Mouse (Mus musculus) myocyte (in vitro differentiated cells): ENCODE measurements around the gene Mrpl38. TPM values are rescaled to one million over a fixed set of nuclear protein-coding genes. Genes with fewer than 3 reads are reported as not detected.
"Not testable (repeated sequence)": the region's sequence is repeated elsewhere in the genome, so short reads cannot be mapped to it uniquely, and the experiment has no call there.

Experiments used
- H3K27me3 ChIP-seq: one replicate; pipeline ENCODE4 v1.6.1; 2011; ENCODE audit not compliant: control insufficient read depth, insufficient read depth, insufficient read length
- H3K36me3 ChIP-seq: one replicate; pipeline ENCODE4 v1.6.1; 2011; ENCODE audit not compliant: control insufficient read depth, insufficient read depth
- H3K4me2 ChIP-seq: one replicate; pipeline ENCODE4 v1.6.1; 2011; ENCODE audit warnings: low read depth, control low read depth
- H3K4me3 ChIP-seq: one replicate; pipeline ENCODE4 v1.5.1; 2011; ENCODE audit warnings: mild to moderate bottlenecking, control low read depth, moderate library complexity
- H3K79me2 ChIP-seq: one replicate; pipeline ENCODE4 v1.6.1; 2011; ENCODE audit not compliant: control insufficient read depth, insufficient read depth
- H3ac ChIP-seq: one replicate; pipeline ENCODE4 v1.6.1; 2011; ENCODE audit not compliant: control insufficient read depth, insufficient read length
- CEBPB ChIP-seq: IDR thresholded peaks from 2 replicates; pipeline ENCODE4 v1.6.1; 2011; ENCODE audit warnings: mild to moderate bottlenecking, moderate library complexity; ENCODE audit not compliant: poor library complexity, insufficient read depth, severe bottlenecking
- E2F4 ChIP-seq: IDR thresholded peaks from one replicate; pipeline ENCODE4 v1.6.1; 2011; ENCODE audit warnings: mild to moderate bottlenecking, control low read depth, moderate library complexity; ENCODE audit not compliant: insufficient read depth
- MAX ChIP-seq: IDR thresholded peaks from one replicate; pipeline ENCODE4 v1.6.1; 2011; ENCODE audit warnings: low read depth, mild to moderate bottlenecking, control low read depth
- MYOD1 ChIP-seq, 3 experiments: IDR thresholded peaks; one replicate each; pipeline ENCODE4 v1.6.1; 2011; ENCODE audit warnings: control low read depth in 2 of 3, low read depth in 2 of 3, mild to moderate bottlenecking in 2 of 3, moderate library complexity in 1 of 3; ENCODE audit not compliant: insufficient read length in 2 of 3, control insufficient read depth in 1 of 3
- MYOG ChIP-seq, 3 experiments: IDR thresholded peaks; one replicate each; pipeline ENCODE4 v1.6.1; 2011; ENCODE audit warnings: control low read depth in 2 of 3, low read depth in 2 of 3, mild to moderate bottlenecking in 2 of 3; ENCODE audit not compliant: insufficient read length in 2 of 3, control insufficient read depth in 1 of 3, insufficient read depth in 1 of 3
- POLR2A ChIP-seq: IDR thresholded peaks from one replicate; pipeline ENCODE4 v1.6.1; 2011; ENCODE audit warnings: low read depth, mild to moderate bottlenecking, control low read depth, moderate library complexity; ENCODE audit not compliant: insufficient read length
- POLR2AphosphoS2 ChIP-seq: IDR thresholded peaks from one replicate; pipeline ENCODE4 v1.6.1; 2011; ENCODE audit warnings: low read depth, control low read depth; ENCODE audit not compliant: insufficient read length
- REST ChIP-seq: IDR thresholded peaks from one replicate; pipeline ENCODE4 v1.6.1; 2011; ENCODE audit warnings: mild to moderate bottlenecking, control low read depth, moderate library complexity; ENCODE audit not compliant: insufficient read depth, insufficient read length
- SRF ChIP-seq: IDR thresholded peaks from one replicate; pipeline ENCODE4 v1.6.1; 2011; ENCODE audit warnings: low read depth; ENCODE audit not compliant: control insufficient read depth, insufficient read length
- TCF12 ChIP-seq: IDR thresholded peaks from one replicate; pipeline ENCODE4 v1.6.1; 2011; ENCODE audit warnings: mild to moderate bottlenecking, control low read depth; ENCODE audit not compliant: poor library complexity, insufficient read depth, severe bottlenecking
- TCF3 ChIP-seq: IDR thresholded peaks from one replicate; pipeline ENCODE4 v1.6.1; 2011; ENCODE audit warnings: low read depth, control low read depth; ENCODE audit not compliant: insufficient read length
- USF1 ChIP-seq: IDR thresholded peaks from one replicate; pipeline ENCODE4 v1.6.1; 2011; ENCODE audit warnings: low read depth, mild to moderate bottlenecking, control low read depth, moderate library complexity
- polyA plus RNA-seq: library from polyadenylated mRNA; unstranded; fragments of >200 nt; fragmentation: generic; extraction: Trizol; gene quantifications from one replicate; pipeline ENCODE4 v1.2.1, GENCODE M21; 2012; ENCODE audit warnings: missing spikeins

Mrpl38 gene
- polyA plus RNA-seq, 1 experiment: 141 TPM

DNA sequence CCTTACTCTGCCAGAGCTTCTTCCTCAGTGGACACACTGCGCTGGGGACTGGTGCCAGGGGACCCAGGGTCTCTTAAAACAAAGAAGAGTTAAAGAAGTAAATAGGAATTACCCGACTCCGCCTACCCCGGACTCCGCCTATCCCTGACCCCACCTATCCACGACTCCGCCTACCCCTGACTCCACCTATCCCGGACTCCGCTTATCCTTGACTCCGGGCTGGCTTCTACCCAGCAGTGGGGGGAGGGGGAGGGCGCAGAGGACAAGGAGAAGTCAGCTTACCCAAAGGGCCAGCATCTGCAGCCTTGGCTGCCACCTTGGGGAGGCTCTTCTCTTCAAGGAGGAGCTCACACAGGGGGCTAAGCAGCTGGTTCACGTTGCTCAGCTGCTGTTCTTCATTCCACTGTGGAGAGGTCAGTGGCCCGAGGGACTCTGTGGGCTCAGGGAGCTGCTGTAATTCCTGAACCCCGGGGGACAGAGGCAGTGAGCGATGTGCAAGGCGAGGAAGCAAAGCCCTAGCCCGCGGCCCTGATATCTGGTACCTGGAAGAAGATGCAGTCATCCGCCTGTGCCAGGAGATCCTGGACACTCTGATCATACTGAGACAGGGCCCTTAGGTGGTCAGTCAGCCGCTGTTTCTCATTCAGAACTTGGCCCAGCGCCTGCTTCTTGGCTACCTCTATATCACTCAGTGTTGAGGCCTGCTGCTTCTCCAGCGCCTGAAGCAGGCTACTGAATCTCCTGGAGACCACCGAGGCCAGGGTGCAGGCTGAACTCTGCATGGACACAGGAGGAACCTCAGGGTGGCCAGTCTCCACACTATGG lies 11.3 kb downstream of the Mrpl38 start, which contains the start of gene Trim47:
TSS of gene Trim47 (minus strand) at position 55 of the 825 bp plus-strand sequence.
- H3ac ChIP-seq: no peak within 1 kb of the TSS
- TF ChIP-seq E2F4 (no peak), MYOD1 (IDR thresholded peaks at IDR 0.05; ENCODE audit: control insufficient read depth in 1 of 3, insufficient read length in 2 of 3, low read depth in 2 of 3) (peak in 1 of 3 experiments; percentile 37)
- no peaks in the 10 kb centered on the region for H3K79me2 ChIP-seq
- H3K4me3 ChIP-seq: no peak within 1 kb of the TSS
- no peaks in the 10 kb centered on the region for H3K27me3 ChIP-seq
- no peaks in the 10 kb centered on the region for H3K36me3 ChIP-seq
- H3K4me2 ChIP-seq: no peak within 1 kb of the TSS

DNA sequence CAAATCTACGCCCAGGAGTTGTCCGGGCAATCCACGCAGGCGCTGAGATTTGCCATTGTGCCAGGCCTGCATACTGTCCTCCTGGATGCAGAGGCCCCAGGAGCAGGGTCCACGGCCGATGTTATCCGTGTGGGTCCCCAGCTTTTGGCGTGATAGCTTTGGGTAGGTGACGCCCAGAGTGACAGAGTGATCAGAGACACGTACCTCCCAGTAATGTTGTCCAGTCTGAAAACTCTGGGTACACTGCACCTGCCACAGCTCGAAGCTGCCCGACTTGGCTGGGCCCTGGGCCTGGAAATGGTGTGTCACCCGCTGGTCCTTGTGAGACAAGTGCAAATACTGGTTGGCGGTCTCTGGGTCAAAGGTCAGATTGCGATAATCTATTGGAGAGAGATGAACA lies 12.4 kb downstream of the Mrpl38 start:
- H3K4me2 ChIP-seq: no peak overlapping the region
- no peaks in the 10 kb centered on the region for H3K36me3 ChIP-seq
- no peak for TF ChIP-seq E2F4
- TF ChIP-seq CEBPB: no peak
- TF ChIP-seq POLR2AphosphoS2: no peak
- no peak for TF ChIP-seq TCF12
- TF ChIP-seq MYOD1 (IDR thresholded peaks at IDR 0.05; ENCODE audit: control insufficient read depth in 1 of 3, insufficient read length in 2 of 3, low read depth in 2 of 3): no peak
- no peak for TF ChIP-seq USF1
- no peak for TF ChIP-seq SRF
- no peak for TF ChIP-seq REST
- no peak for TF ChIP-seq MAX
- no peak for TF ChIP-seq TCF3
- no peak for TF ChIP-seq POLR2A
- TF ChIP-seq MYOG (IDR thresholded peaks at IDR 0.05; ENCODE audit: control insufficient read depth in 1 of 3, insufficient read depth in 1 of 3, insufficient read length in 2 of 3, low read depth in 2 of 3): no peak
- no peaks in the 10 kb centered on the region for H3K79me2 ChIP-seq
- no peak overlapping the region for H3K4me3 ChIP-seq
- H3K27me3 ChIP-seq: no peaks in the 10 kb centered on the region
- no peak overlapping the region for H3ac ChIP-seq

DNA sequence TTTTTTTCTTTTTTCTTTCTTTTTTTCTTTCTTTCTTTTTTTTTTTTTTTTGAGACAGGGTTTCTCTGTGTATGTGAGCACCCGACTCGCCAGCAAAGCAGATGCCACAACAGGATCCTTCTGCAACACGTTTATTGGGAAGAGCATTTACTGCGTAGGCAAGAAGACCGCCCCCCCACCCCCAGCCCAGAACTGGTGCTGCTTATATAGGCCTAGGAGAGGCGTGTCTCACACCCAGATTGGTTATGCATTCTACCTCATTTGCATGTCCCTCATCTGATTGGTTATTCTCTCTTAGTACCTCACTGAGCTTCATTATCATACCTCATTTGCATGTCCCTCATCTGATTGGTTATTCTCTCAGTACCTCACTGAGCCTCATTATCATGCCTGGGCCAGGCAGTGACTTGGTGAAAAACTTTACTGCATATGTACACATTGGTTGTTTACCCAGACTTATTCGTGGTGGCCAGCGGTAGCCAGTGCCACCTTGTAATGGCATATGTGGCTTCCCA lies 16.9 kb downstream of the Mrpl38 start:
- H3K27me3 ChIP-seq, H3K4me2 ChIP-seq, H3K4me3 ChIP-seq, H3K36me3 ChIP-seq, H3ac ChIP-seq, H3K79me2 ChIP-seq: not testable (repeated sequence)

DNA sequence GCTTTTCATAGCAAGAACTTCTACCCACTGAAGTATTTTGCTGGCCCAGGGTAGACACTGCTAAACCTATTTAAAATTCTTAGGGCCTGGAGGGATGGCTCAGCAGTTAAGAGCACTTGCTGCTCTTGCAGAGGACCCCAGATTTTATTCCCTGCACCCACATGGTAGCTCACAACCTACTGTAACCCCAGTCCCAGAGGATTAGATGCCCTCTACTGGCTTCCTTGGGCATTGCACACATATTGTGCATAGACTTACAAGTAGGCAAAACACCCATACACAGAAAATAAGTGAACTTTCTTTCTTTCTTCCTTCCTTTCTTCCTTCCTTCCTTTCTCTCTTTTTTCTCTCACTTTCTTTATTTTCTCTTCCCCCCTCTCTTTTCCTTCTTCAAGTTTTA lies 20.8 kb downstream of the Mrpl38 start:
- Histone ChIP-seq H3K4me3 (no peak overlapping the region), H3K79me2 (no peaks in the 10 kb centered on the region), H3ac (no peak overlapping the region), H3K36me3 (no peaks in the 10 kb centered on the region), H3K4me2 (no peak overlapping the region), H3K27me3 (no peaks in the 10 kb centered on the region)
- TF ChIP-seq MAX: no peak
- no peak for TF ChIP-seq MYOD1 (IDR thresholded peaks at IDR 0.05; ENCODE audit: control insufficient read depth in 1 of 3, insufficient read length in 2 of 3, low read depth in 2 of 3)
- no peak for TF ChIP-seq POLR2A
- TF ChIP-seq SRF: no peak
- no peak for TF ChIP-seq CEBPB
- no peak for TF ChIP-seq POLR2AphosphoS2
- TF ChIP-seq TCF12: no peak
- no peak for TF ChIP-seq TCF3
- no peak for TF ChIP-seq USF1
- no peak for TF ChIP-seq E2F4
- TF ChIP-seq REST: no peak
- no peak for TF ChIP-seq MYOG (IDR thresholded peaks at IDR 0.05; ENCODE audit: control insufficient read depth in 1 of 3, insufficient read depth in 1 of 3, insufficient read length in 2 of 3, low read depth in 2 of 3)

DNA sequence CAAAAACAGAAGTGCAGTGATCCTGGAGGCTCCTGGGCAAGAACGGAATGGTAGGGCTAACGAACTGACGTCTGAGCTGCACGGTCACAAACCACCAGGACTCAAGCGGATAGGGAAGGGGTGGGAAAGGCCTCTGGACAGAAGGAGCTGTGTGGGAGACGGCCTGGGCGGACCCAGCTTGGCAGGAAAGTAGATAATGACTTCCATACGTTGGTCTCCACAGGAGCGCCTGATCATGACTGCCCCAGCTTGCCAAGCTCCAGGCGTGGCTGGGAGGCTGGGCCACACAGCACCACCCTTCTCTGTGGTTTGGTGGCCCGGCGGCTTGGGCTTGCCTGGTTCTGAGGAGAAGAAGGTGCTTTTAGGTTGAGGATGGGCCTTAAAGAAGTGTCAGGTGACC lies 21.4 kb downstream of the Mrpl38 start:
- Histone ChIP-seq H3K4me2 (no peak overlapping the region), H3K79me2 (no peaks in the 10 kb centered on the region), H3K4me3 (no peak overlapping the region), H3ac (no peak overlapping the region), H3K36me3 (no peaks in the 10 kb centered on the region), H3K27me3 (no peaks in the 10 kb centered on the region)
- TF ChIP-seq MAX: no peak
- TF ChIP-seq TCF3: no peak
- no peak for TF ChIP-seq E2F4
- TF ChIP-seq POLR2A: no peak
- no peak for TF ChIP-seq TCF12
